Mouse (Mus musculus): ENCODE data around the gene Prkg1.
A peak's percentile ranks its signal among the peaks of the same experiment; 100 is the strongest.

DNA sequence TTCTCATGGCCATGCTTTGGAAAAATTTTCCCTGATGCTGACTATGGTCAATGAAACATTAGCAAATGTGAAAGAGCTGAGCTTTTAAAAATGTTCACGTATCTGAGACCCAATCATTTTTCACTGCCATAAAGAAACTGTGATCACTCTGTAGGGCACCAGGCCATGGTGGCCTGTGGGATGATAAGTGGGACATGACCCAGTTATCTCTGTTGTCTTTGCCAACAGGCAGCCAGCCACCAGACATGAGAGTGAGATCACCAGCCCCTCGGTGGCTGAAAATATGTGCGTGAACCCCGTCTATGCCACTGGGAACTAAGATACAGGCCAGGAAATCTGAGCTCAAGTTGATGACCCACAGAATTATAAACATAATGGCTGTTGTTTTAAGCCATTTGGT lies 14.2 kb upstream of the Prkg1 start:
- TF ChIP-seq CTCF (IDR thresholded peaks at IDR 0.05; ENCODE audit: low read depth, low read length) (no peak), GATA1 (IDR thresholded peaks at IDR 0.05; ENCODE audit: borderline replicate concordance, low read length) (no peak), POLR2AphosphoS5 (IDR thresholded peaks at IDR 0.05; ENCODE audit: insufficient replicate concordance, low read depth, low read length) (no peak), GATA2 (IDR thresholded peaks at IDR 0.05; ENCODE audit: borderline replicate concordance, low read depth, low read length) (no peak), TAL1 (conservative IDR thresholded peaks at IDR 0.05; ENCODE audit: low read depth, low read length) (peak; percentile 33; the same call in 1 of the 2 replicates)
